ENCODE assay signal across 24 mouse cellular contexts in the genomic region with DNA sequence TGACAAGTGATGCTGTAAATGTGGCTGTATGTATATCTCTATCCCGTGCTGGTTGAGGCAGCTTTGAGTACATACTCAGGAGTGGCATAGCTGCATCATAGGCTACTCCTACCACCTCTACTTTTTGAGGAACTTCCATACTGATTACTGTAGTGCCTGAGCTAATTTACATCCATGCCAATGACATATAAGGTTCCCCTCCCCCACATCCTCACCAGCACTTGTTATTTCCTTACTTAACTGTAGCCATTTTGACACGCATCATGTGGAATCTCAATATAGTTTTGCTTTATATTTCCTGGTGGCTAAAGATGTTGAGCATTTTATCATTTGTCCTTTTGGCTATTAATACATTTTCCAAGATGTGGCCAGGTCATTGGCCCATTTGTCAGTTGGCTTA.
"Had no signal": no experiment of that assay in that cellular context is flagged by ENCODE, and none has a peak within 500 bp of the region (broad histone marks: within the 10 kb centered on the region; RNA-seq: fewer than 3 reads in every experiment).

No protein-coding gene starts in this region.

- H3K4me3 ChIP-seq: lung, embryonic 15.5 days; megakaryocyte, embryonic 14.5 days; midbrain, embryonic 13.5 days; midbrain, embryonic 15.5 days; myocyte; neural tube, embryonic 13.5 days; neural tube, embryonic 15.5 days; stomach, embryonic 15.5 days had no signal

- H3K27ac ChIP-seq: lung, embryonic 15.5 days; macrophage; midbrain, embryonic 13.5 days; midbrain, embryonic 15.5 days; neural tube, embryonic 13.5 days; neural tube, embryonic 15.5 days; stomach, embryonic 15.5 days; stomach, postnatal 0 days had no signal

- H3K36me3 ChIP-seq: lung, embryonic 15.5 days; midbrain, embryonic 13.5 days; midbrain, embryonic 15.5 days; neural tube, embryonic 13.5 days; neural tube, embryonic 15.5 days; stomach, embryonic 15.5 days had no signal

- H3K9me3 ChIP-seq: lung, embryonic 15.5 days; megakaryocyte, embryonic 14.5 days; midbrain, embryonic 13.5 days; midbrain, embryonic 15.5 days; neural tube, embryonic 13.5 days; neural tube, embryonic 15.5 days; stomach, embryonic 15.5 days had no signal

- H3K4me1 ChIP-seq: midbrain, embryonic 13.5 days; midbrain, embryonic 15.5 days had no signal

- H3K9ac ChIP-seq: liver, postnatal 0 days; lung, embryonic 15.5 days; midbrain, embryonic 13.5 days; midbrain, embryonic 15.5 days; neural tube, embryonic 13.5 days; neural tube, embryonic 15.5 days; stomach, embryonic 15.5 days had no signal

- H3K27me3 ChIP-seq: lung, embryonic 15.5 days; megakaryocyte, embryonic 14.5 days; midbrain, embryonic 13.5 days; midbrain, embryonic 15.5 days; neural tube, embryonic 13.5 days; neural tube, embryonic 15.5 days; stomach, embryonic 15.5 days had no signal

- H3K4me2 ChIP-seq: lung, embryonic 15.5 days; midbrain, embryonic 11.5 days; midbrain, embryonic 13.5 days; midbrain, embryonic 15.5 days; neural tube, embryonic 13.5 days; neural tube, embryonic 15.5 days; stomach, embryonic 15.5 days had no signal

- ATAC-seq: liver, postnatal 0 days; lung, postnatal 0 days; midbrain, embryonic 13.5 days; midbrain, embryonic 15.5 days had no signal

- DNase-seq: liver, postnatal 0 days; lung, adult 2 months; lung, postnatal 14 days; lung, postnatal 36 days; retina, postnatal 1 day; right cerebral cortex, adult 18-20 months; right cerebral cortex, postnatal 25 days; right cerebral cortex, postnatal 4 days; spleen, adult 18-20 months; thymus, adult 2 months; thymus, postnatal 25 days; thymus, postnatal 4 days had no signal
